Mouse (Mus musculus) embryonic facial prominence, embryonic 12.5 days (tissue): ENCODE results near the gene 4931428F04Rik. TPM values are rescaled to one million over a fixed set of nuclear protein-coding genes. Genes with fewer than 3 reads are reported as not detected.

ENCODE experiments used
- ATAC-seq: fragments of 200-750 bp; cut with Nextera tagmentation; 2 replicates; pipeline ENCODE4 v1.8.0; 2017; ENCODE audit not compliant: insufficient number of reproducible peaks, insufficient read depth, low FRiP score, low TSS enrichment
- H3K27ac ChIP-seq: fragments of 300-500 bp; sonication (generic); 2 replicates; pipeline ENCODE4 v1.5.1; 2016; ENCODE audit warnings: mild to moderate bottlenecking
- H3K27me3 ChIP-seq: fragments of 300-500 bp; sonication (generic); 2 replicates; pipeline ENCODE4 v1.6.1; 2016; ENCODE audit warnings: mild to moderate bottlenecking, moderate library complexity
- H3K36me3 ChIP-seq: fragments of 300-500 bp; sonication (generic); 2 replicates; pipeline ENCODE4 v1.6.1; 2016; ENCODE audit warnings: mild to moderate bottlenecking
- H3K4me1 ChIP-seq: fragments of 300-500 bp; sonication (generic); 2 replicates; pipeline ENCODE4 v1.6.1; 2016
- H3K4me2 ChIP-seq: fragments of 300-500 bp; sonication (generic); replicated peaks from 2 replicates; pipeline ENCODE4 v1.6.1; 2016; ENCODE audit warnings: mild to moderate bottlenecking, moderate library complexity
- H3K4me3 ChIP-seq: fragments of 300-500 bp; sonication (generic); 2 replicates; pipeline ENCODE4 v1.5.1; 2016; ENCODE audit warnings: mild to moderate bottlenecking
- H3K9ac ChIP-seq: fragments of 300-500 bp; sonication (generic); 2 replicates; pipeline ENCODE4 v1.6.1; 2016; ENCODE audit warnings: mild to moderate bottlenecking, moderate library complexity
- H3K9me3 ChIP-seq: fragments of 300-500 bp; sonication (generic); 2 replicates; pipeline ENCODE4 v1.6.1; 2016; ENCODE audit warnings: mild to moderate bottlenecking, moderate library complexity
- WGBS: fragments of 180-500 bp; shearing (Covaris S2); methylation state at CpG from one replicate; pipeline ENCODE4 v1.1.7; 2016; 5-methylcytosine and 5-hydroxymethylcytosine counted together
- polyA plus RNA-seq: library from polyadenylated mRNA; unstranded; fragments of >200 nt; fragmentation: Nextera tagmentation; extraction: Ambion mirVana; gene quantifications from 2 replicates; pipeline ENCODE4 v1.2.1, GENCODE M21; 2016

The 4931428F04Rik gene
- polyA plus RNA-seq, result 24.2 and 24.5 TPM in 2 replicates

- Histone ChIP-seq H3K27ac (peak within 1 kb of the TSS; percentile 52; the same call in 1 of the 2 replicates), H3K4me2 (peak within 1 kb of the TSS; percentile 84), H3K9me3 (no peaks in the 10 kb centered on the region), H3K4me3 (peak within 1 kb of the TSS; percentile 44), H3K27me3 (peaks cover 19% of the 10 kb centered on the region), H3K36me3 (0 out of 2 replicates have a peak, but pooled peaks cover 5% of the 10 kb centered on the region), H3K4me1 (peaks cover 24% of the 10 kb centered on the region), H3K9ac (peak within 1 kb of the TSS; percentile 48)
- ATAC-seq, result peak; percentile 10; the same call in 1 of the 2 replicates
- WGBS, result 2% methylated on average over 43 of the region's 43 CpGs
Measured at GRCm38 (mm10) chr8:105289805-105290460, at the start of gene 4931428F04Rik. TSS of gene 4931428F04Rik (minus strand) at chr8:105289864.

DNA sequence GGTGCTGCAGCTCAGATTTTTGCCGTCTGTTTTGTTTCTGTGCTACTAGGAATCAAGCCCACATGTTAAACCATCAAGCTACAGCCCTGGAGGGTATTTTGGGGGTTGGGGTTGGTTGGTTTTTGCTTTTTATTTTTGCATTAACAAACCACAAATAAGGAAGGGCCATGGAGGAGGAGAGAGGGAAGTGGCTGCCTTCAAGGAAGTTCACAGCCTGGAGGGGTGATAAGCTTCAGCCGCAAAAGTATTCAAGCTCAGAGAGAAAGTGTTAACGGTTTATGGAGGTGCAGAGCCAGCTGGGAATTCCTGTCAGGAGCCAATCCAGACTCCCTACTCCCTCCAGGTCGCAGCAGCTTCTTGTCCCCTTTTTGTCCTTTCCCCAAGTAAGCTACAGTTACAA, 49.3 kb upstream of the 4931428F04Rik start:
- no peak overlapping the region for H3K9ac ChIP-seq
- 46% methylated on average over 4 of the region's 4 CpGs for WGBS
- no peaks in the 10 kb centered on the region for H3K4me1 ChIP-seq
- H3K27ac ChIP-seq, result peak overlapping the region; percentile 19
- no peak overlapping the region for H3K4me3 ChIP-seq
- no peak for ATAC-seq
- H3K9me3 ChIP-seq, result no peaks in the 10 kb centered on the region
- peaks cover 33% of the 10 kb centered on the region for H3K36me3 ChIP-seq
- H3K27me3 ChIP-seq, result no peaks in the 10 kb centered on the region
- H3K4me2 ChIP-seq, result no peak overlapping the region

DNA sequence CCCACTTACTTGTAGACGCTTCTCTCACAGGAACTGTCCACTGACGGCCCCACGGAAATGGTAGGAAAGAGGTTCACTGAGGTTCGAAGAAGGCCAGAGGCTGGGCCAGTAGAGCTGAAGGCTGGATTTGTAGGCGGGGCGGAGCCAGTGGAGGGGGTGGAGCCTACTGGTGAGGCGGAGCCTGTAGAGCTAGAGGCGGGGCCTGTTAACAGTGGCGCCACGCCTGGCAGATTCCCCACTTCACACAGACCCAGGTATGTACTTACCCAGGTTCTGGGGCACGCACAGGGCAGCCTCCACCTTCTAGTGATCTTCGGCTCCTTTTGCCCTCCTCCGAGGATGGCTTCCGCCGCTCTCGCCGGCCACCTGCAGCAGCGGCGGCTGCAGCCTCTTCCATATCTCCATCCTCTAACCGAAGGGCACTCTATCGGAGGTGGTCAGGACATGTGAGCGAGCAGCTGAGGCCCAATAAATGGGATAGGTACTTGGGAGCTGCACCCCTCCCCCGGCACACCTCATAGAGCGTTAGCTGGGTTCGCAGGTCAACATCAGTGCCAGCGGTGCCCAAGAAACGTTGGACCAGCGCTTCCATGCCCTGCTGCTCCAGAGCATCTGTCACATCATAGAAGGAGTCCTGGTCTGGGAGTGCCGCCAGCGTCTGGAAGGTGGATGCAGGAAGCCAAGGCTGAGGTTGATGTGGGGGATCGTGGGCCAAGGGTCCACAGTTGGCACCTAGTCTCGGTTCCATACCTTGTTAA, 46.9 kb upstream of the 4931428F04Rik start:
- H3K27ac ChIP-seq, result no peak overlapping the region
- H3K27me3 ChIP-seq, result no peaks in the 10 kb centered on the region
- ATAC-seq, result no peak
- H3K4me2 ChIP-seq, result no peak overlapping the region
- no peak overlapping the region for H3K4me3 ChIP-seq
- H3K9me3 ChIP-seq, result no peaks in the 10 kb centered on the region
- peaks cover 52% of the 10 kb centered on the region for H3K36me3 ChIP-seq
- WGBS, result 61% methylated on average over 32 of the region's 32 CpGs
- no peaks in the 10 kb centered on the region for H3K4me1 ChIP-seq
- H3K9ac ChIP-seq, result no peak overlapping the region

DNA sequence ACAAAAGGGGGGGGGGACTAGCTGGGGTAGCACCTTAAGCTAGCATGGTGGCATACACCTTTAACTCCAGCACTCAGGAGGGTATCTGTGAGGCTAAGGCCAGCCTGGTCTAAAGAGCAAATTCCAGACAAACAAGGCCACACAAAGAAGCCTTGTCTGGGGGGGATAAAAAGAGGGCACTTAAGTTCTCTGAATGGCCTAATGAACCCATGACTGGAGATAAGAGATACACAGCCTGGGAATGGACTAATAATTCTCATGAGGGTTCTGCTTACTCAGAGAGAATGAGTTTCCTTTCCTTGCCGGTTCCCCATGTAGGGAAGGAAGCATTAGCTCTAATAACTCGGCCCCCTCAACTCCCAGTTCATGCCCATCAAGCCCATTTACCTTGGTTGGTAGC, 42.9 kb upstream of the 4931428F04Rik start:
- H3K36me3 ChIP-seq, result peaks cover 88% of the 10 kb centered on the region
- H3K27me3 ChIP-seq, result no peaks in the 10 kb centered on the region
- WGBS, result 64% methylated on average over 2 of the region's 2 CpGs

DNA sequence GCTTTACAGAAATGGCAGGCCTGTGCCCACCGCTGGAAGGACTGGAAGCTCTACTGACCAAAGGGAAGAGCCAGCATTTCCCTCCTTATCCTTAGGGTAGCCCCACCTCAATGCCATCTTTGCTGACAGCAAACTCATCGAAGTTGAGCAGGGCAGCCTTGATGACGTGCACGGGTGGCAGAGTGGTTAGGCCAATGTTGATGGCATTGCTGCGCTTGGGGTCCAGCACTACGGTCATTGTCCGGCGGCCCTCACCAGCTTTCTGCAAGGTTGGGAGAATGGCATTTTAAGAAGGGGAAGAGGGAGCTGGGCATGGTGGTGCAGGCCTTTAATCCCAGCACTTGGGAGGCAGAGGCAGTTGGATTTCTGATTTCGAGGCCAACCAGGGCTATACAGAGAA, 42.3 kb upstream of the 4931428F04Rik start:
- no peak overlapping the region for H3K4me2 ChIP-seq
- no peak overlapping the region for H3K4me3 ChIP-seq
- H3K4me1 ChIP-seq, result peaks cover 5% of the 10 kb centered on the region
- H3K27ac ChIP-seq, result no peak overlapping the region
- H3K9ac ChIP-seq, result no peak overlapping the region
- H3K9me3 ChIP-seq, result no peaks in the 10 kb centered on the region
- peaks cover 82% of the 10 kb centered on the region for H3K36me3 ChIP-seq
- H3K27me3 ChIP-seq, result no peaks in the 10 kb centered on the region
- ATAC-seq, result no peak
- 92% methylated on average over 9 of the region's 9 CpGs for WGBS

More for the DNA sequence above, 42.9 kb upstream of the 4931428F04Rik start:
- Histone ChIP-seq H3K4me3 (no peak overlapping the region), H3K9ac (no peak overlapping the region), H3K4me1 (peaks cover under 1% of the 10 kb centered on the region; the same call in 1 of the 2 replicates), H3K9me3 (no peaks in the 10 kb centered on the region), H3K27ac (no peak overlapping the region), H3K4me2 (no peak overlapping the region)
- no peak for ATAC-seq

GRCm38 (mm10) chr8:105331469-105331868, 41.8 kb upstream of the 4931428F04Rik start:
- Histone ChIP-seq H3K36me3 (peaks cover 77% of the 10 kb centered on the region), H3K4me1 (peaks cover 5% of the 10 kb centered on the region), H3K4me2 (no peak overlapping the region), H3K9ac (no peak overlapping the region), H3K27me3 (no peaks in the 10 kb centered on the region), H3K4me3 (no peak overlapping the region), H3K27ac (no peak overlapping the region), H3K9me3 (no peaks in the 10 kb centered on the region)
- 96% methylated on average over 22 of the region's 22 CpGs for WGBS
- no peak for ATAC-seq

- Histone ChIP-seq H3K36me3 (peaks cover 66% of the 10 kb centered on the region), H3K9ac (no peak overlapping the region), H3K27ac (no peak overlapping the region), H3K9me3 (no peaks in the 10 kb centered on the region), H3K4me1 (peaks cover 8% of the 10 kb centered on the region), H3K4me2 (no peak overlapping the region), H3K27me3 (no peaks in the 10 kb centered on the region), H3K4me3 (no peak overlapping the region)
- no peak for ATAC-seq
- 95% methylated on average over 12 of the region's 12 CpGs for WGBS
Measured at GRCm38 (mm10) chr8:105330325-105330724, 40.7 kb upstream of the 4931428F04Rik start.

- no peak for ATAC-seq
- no peaks in the 10 kb centered on the region for H3K27me3 ChIP-seq
- peak overlapping the region; percentile 84 for H3K4me2 ChIP-seq
- peaks cover 13% of the 10 kb centered on the region for H3K4me1 ChIP-seq
- peak overlapping the region; percentile 87 for H3K9ac ChIP-seq
- WGBS, result 46% methylated on average over 6 of the region's 6 CpGs
- H3K27ac ChIP-seq, result peak overlapping the region; percentile 82; the same call in 1 of the 2 replicates
- H3K9me3 ChIP-seq, result no peaks in the 10 kb centered on the region
- H3K36me3 ChIP-seq, result peaks cover 51% of the 10 kb centered on the region
- H3K4me3 ChIP-seq, result peak overlapping the region; percentile 80
Measured at GRCm38 (mm10) chr8:105326968-105327367, 37.3 kb upstream of the 4931428F04Rik start.

GRCm38 (mm10) chr8:105326141-105326672, 36.5 kb upstream of the 4931428F04Rik start, which contains the start of the genes Lrrc29 and Tmem208:
TSS of gene Lrrc29 (minus strand) at chr8:105326278.
TSS of gene Tmem208 (plus strand) at chr8:105326354.
- Histone ChIP-seq H3K9me3 (no peaks in the 10 kb centered on the region), H3K4me2 (peak within 1 kb of the TSS; percentile 86), H3K4me3 (peak within 1 kb of the TSS; percentile 80), H3K4me1 (peaks cover 13% of the 10 kb centered on the region), H3K27ac (peak within 1 kb of the TSS; percentile 82), H3K27me3 (no peaks in the 10 kb centered on the region), H3K9ac (peak within 1 kb of the TSS; percentile 87), H3K36me3 (peaks cover 43% of the 10 kb centered on the region)
- peak; percentile 89 for ATAC-seq
- WGBS, result under 1% methylated on average over 36 of the region's 36 CpGs

DNA sequence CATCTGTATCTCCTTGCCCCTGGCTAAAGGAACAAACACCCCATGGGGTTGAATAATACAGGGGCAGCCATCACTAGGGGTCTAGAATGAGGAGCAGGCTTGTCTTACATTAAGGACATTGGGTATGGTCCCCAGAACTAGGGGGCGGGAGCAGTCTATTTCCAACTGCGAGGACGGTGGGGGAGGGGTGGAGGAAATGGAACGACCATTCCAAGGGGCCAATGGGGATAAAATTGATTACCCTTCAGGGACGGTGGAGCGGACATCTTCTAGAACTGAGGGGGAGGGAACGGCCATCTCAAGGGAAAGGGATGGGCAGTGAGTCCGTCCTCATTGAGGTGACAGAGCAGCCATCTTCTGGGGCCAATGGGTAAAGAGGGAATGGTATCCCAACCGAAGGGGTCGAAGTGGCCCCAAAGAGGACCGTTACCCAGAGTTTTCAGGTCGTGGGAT, 36.0 kb upstream of the 4931428F04Rik start:
- ATAC-seq, result peak; percentile 42
- no peaks in the 10 kb centered on the region for H3K27me3 ChIP-seq
- peak overlapping the region; percentile 87 for H3K9ac ChIP-seq
- H3K4me1 ChIP-seq, result peaks cover 13% of the 10 kb centered on the region
- peak overlapping the region; percentile 80 for H3K4me3 ChIP-seq
- WGBS, result 1% methylated on average over 12 of the region's 12 CpGs
- peak overlapping the region; percentile 86 for H3K4me2 ChIP-seq
- peaks cover 38% of the 10 kb centered on the region for H3K36me3 ChIP-seq
- H3K27ac ChIP-seq, result peak overlapping the region; percentile 82
- no peaks in the 10 kb centered on the region for H3K9me3 ChIP-seq

DNA sequence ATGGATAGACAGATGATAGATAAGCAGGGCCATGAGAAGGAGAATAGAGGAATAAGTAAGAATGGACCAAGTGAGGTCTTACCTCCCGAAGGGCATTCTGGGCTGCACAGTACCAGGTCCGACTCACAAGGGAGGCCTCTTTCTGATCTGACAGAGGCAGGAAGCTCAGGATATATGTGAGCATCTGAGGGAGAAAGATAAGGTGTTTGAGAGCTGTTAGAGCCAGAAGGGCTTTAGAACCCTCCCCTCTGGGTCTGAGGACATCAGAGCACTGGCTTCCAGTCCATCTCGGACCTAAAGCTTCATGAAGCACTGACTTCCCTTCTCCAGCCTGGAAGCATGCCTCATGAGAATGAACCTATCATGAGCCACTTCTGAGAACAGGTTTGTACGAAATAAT, 33.5 kb upstream of the 4931428F04Rik start:
- no peak for ATAC-seq
- peaks cover 30% of the 10 kb centered on the region for H3K36me3 ChIP-seq
- no peaks in the 10 kb centered on the region for H3K27me3 ChIP-seq
- no peak overlapping the region for H3K4me3 ChIP-seq
- no peaks in the 10 kb centered on the region for H3K9me3 ChIP-seq
- H3K9ac ChIP-seq, result no peak overlapping the region
- WGBS, result 87% methylated on average over 4 of the region's 4 CpGs
- H3K27ac ChIP-seq, result no peak overlapping the region
- H3K4me1 ChIP-seq, result peaks cover 13% of the 10 kb centered on the region
- H3K4me2 ChIP-seq, result no peak overlapping the region
